ENCODE assay signal across 9 mouse cellular contexts in the genomic region with DNA sequence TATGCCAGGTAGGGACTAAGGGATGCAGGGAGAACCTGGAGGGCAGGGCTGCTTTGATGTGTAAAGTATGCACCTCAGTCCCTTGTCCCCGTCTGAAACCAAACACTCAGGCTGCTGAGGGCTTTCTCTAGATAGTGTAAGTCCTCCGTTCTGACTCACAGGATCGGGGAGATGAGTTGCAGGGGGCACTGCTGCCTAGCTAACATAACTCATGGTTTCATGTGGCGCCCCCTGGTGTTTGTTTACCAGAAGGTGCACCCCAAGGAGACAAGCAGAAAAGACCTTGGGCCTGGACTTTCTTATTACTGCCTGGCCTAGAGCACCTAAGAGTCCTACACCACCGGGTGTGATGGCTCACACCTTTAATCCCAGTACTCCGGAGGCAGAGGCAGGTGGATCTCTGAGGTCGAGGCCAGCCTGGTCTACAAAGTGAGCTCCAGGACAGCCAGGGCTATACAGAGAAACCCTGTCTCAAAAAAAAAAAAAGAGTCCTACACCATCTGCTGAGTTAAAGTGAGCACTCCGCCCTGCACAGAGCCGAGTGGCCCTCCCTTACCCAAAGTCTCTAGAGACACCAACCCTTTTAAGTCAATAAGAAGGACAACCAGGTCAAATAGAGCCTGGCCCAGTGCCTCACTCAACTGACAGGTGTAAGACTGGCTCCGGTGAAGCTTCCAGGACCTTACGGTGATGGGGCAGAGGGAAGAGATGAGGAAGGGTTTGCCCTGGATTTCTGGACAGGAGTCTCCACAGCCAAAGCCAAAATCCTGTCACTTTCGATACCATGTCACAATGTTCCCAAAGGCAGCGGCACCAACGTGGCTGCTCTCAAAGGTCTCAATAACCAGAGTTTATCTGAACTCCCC. TPM values are rescaled to one million over a fixed set of nuclear protein-coding genes. Genes with fewer than 3 reads are reported as not detected.
DNase-seq lines count a peak whose midpoint lies in the region; ATAC-seq and TF ChIP-seq lines count a peak whose summit lies in the region.
"Had no signal": no experiment of that assay in that cellular context is flagged by ENCODE, and none has a peak within 500 bp of the region (broad histone marks: within the 10 kb centered on the region; RNA-seq: fewer than 3 reads in every experiment).

No protein-coding gene starts in this region.

- no peak overlapping the region for H3K4me2 ChIP-seq in heart, postnatal 0 days (ENCODE audit: low read depth, low read length)
- H3K4me2 ChIP-seq: embryonic facial prominence, embryonic 15.5 days had no signal

- H3K9ac ChIP-seq in heart, postnatal 0 days (replicated peaks; ENCODE audit: low read depth, low read length): no peak overlapping the region
- H3K9ac ChIP-seq: embryonic facial prominence, embryonic 15.5 days had no signal

- no peaks in the 10 kb centered on the region for H3K27me3 ChIP-seq in heart, postnatal 0 days (ENCODE audit: control insufficient read depth, insufficient read depth, low read length)
- H3K27me3 ChIP-seq in testis, adult 2 months (ENCODE audit: control insufficient read depth, insufficient read depth, low read length): no peaks in the 10 kb centered on the region
- H3K27me3 ChIP-seq: embryonic facial prominence, embryonic 15.5 days had no signal

- WGBS in heart, postnatal 0 days: 49% methylated on average over 14 of the region's 14 CpGs

- H3K36me3 ChIP-seq in heart, postnatal 0 days (replicated peaks; ENCODE audit: control insufficient read depth, insufficient read depth, low read length): no peaks in the 10 kb centered on the region
- no peaks in the 10 kb centered on the region for H3K36me3 ChIP-seq in testis, adult 2 months (ENCODE audit: control insufficient read depth, insufficient read depth, low read length)
- H3K36me3 ChIP-seq: embryonic facial prominence, embryonic 15.5 days had no signal

- no peak overlapping the region for H3K4me3 ChIP-seq in heart, postnatal 0 days (ENCODE audit: low read depth, low read length)
- H3K4me3 ChIP-seq in testis, adult 2 months (ENCODE audit: control insufficient read depth, low read depth, low read length): no peak overlapping the region
- H3K4me3 ChIP-seq: embryonic facial prominence, embryonic 15.5 days had no signal

- no peak for TF ChIP-seq EP300 in heart, postnatal 0 days (IDR thresholded peaks at IDR 0.05; ENCODE audit: low read depth)

- no peak overlapping the region for H3K27ac ChIP-seq in heart, postnatal 0 days (ENCODE audit: low read depth)
- no peak overlapping the region; the same call in 1 of the 2 replicates for H3K27ac ChIP-seq in testis, adult 2 months (ENCODE audit: control insufficient read depth, insufficient read depth, low read depth, low read length)
- H3K27ac ChIP-seq: embryonic facial prominence, embryonic 15.5 days had no signal

- TF ChIP-seq POLR2A in testis, adult 2 months (IDR thresholded peaks at IDR 0.05; ENCODE audit: control insufficient read depth, low read depth, low read length): no peak

- no peaks in the 10 kb centered on the region for H3K9me3 ChIP-seq in heart, postnatal 0 days (replicated peaks; ENCODE audit: control insufficient read depth, low read length)
- H3K9me3 ChIP-seq: embryonic facial prominence, embryonic 15.5 days had no signal

- no peak for DNase-seq in heart, postnatal 0 days (ENCODE audit: low spot score)
- DNase-seq in heart, adult 11 months: no peak
- DNase-seq in adrenal gland, adult 18-20 months (ENCODE audit: low spot score in 2 of 2): peak; percentile 31 to 49
- peak; percentile 40 to 46 for DNase-seq in heart, postnatal 14 days
- peak; percentile 73 for DNase-seq in lung, postnatal 10 days
- DNase-seq in urinary bladder, adult 2 months (ENCODE audit: low spot score): no peak

- intact Hi-C loops in heart, postnatal 14 days (cut with DNase I): no loop called here

- H3K4me1 ChIP-seq in heart, postnatal 0 days (ENCODE audit: control insufficient read depth, insufficient read depth): no peaks in the 10 kb centered on the region
- peaks cover 25% of the 10 kb centered on the region for H3K4me1 ChIP-seq in testis, adult 2 months (ENCODE audit: control insufficient read depth, insufficient read depth, low read length)

- no peak for ATAC-seq in heart, postnatal 0 days (ENCODE audit: insufficient read depth, low read depth)
- peak; percentile 70 for ATAC-seq in CD4-positive, CD25-positive, alpha-beta regulatory T cell, adult 4 months

- peak; percentile 44 for TF ChIP-seq CTCF in heart, postnatal 0 days (IDR thresholded peaks at IDR 0.05; ENCODE audit: low read depth)
- TF ChIP-seq CTCF in testis, adult 2 months (IDR thresholded peaks at IDR 0.05; ENCODE audit: control insufficient read depth, insufficient read depth, insufficient replicate concordance, low read depth, low read length): peak; percentile 70

RNA-seq across cellular contexts. Expression of a gene that starts 0.6 kb away (rescaled TPM):
- not detected in 2 replicates for total RNA-seq in heart, postnatal 0 days (2014; rRNA removed; ENCODE audit: low replicate concordance)
- 0.07 TPM in 1 of 2 replicates, not detected in the other for polyA plus RNA-seq in heart, postnatal 0 days (2015; fragmentation: Nextera tagmentation; extraction: Ambion mirVana)
- polyA plus RNA-seq in CD4-positive, CD25-positive, alpha-beta regulatory T cell, adult 4 months (2017; shearing (Covaris generic)): not detected
- not detected for total RNA-seq in adrenal gland, adult 18-20 months (2021)
- total RNA-seq in heart, postnatal 14 days (2021): not detected
- polyA plus RNA-seq in testis, adult 2 months (2012; rRNA removed): 6.8 and 10.1 TPM in 2 replicates
- not detected in 2 replicates for polyA plus RNA-seq in urinary bladder, adult 2 months (2012; rRNA removed)
- polyA plus RNA-seq: embryonic facial prominence, embryonic 15.5 days had no signal

RNA-seq across cellular contexts. Expression of a gene that starts 13.1 kb away (rescaled TPM):
- 4.1 and 6.6 TPM in 2 replicates for total RNA-seq in heart, postnatal 0 days (2014; rRNA removed; ENCODE audit: low replicate concordance)
- polyA plus RNA-seq in heart, postnatal 0 days (2015; fragmentation: Nextera tagmentation; extraction: Ambion mirVana): 2.2 TPM in 2 replicates
- 10 to 100 TPM in 1 of 2 experiments, 1 to 10 TPM in 1; 8.2 to 10.6 TPM for polyA plus RNA-seq in CD4-positive, CD25-positive, alpha-beta regulatory T cell, adult 4 months (2017; shearing (Covaris generic))
- 1 to 10 TPM; 3.3 to 4.1 TPM for total RNA-seq in adrenal gland, adult 18-20 months (2021)
- 1 to 10 TPM; 3.5 to 3.9 TPM for total RNA-seq in heart, postnatal 14 days (2021)
- 23.7 and 35.2 TPM in 2 replicates for polyA plus RNA-seq in testis, adult 2 months (2012; rRNA removed)
- polyA plus RNA-seq in urinary bladder, adult 2 months (2012; rRNA removed): 3.0 and 5.1 TPM in 2 replicates

RNA-seq across cellular contexts. Expression of a gene that starts 21.6 kb away (rescaled TPM):
- total RNA-seq in heart, postnatal 0 days (2014; rRNA removed; ENCODE audit: low replicate concordance): 301 and 362 TPM in 2 replicates
- polyA plus RNA-seq in heart, postnatal 0 days (2015; fragmentation: Nextera tagmentation; extraction: Ambion mirVana): 145 and 147 TPM in 2 replicates
- polyA plus RNA-seq in CD4-positive, CD25-positive, alpha-beta regulatory T cell, adult 4 months (2017; shearing (Covaris generic)): 10 to 100 TPM in 1 of 2 experiments, 1 to 10 TPM in 1; 10.0 to 18.7 TPM
- total RNA-seq in adrenal gland, adult 18-20 months (2021): 100 to 1,000 TPM; 171 to 177 TPM
- 100 to 1,000 TPM; 150 to 151 TPM for total RNA-seq in heart, postnatal 14 days (2021)
- polyA plus RNA-seq in testis, adult 2 months (2012; rRNA removed): 215 and 247 TPM in 2 replicates
- polyA plus RNA-seq in urinary bladder, adult 2 months (2012; rRNA removed): 137 and 140 TPM in 2 replicates

RNA-seq across cellular contexts. Expression of a gene that starts 31.6 kb away (rescaled TPM):
- total RNA-seq in heart, postnatal 0 days (2014; rRNA removed; ENCODE audit: low replicate concordance): 26.3 and 44.3 TPM in 2 replicates
- 7.0 and 8.2 TPM in 2 replicates for polyA plus RNA-seq in heart, postnatal 0 days (2015; fragmentation: Nextera tagmentation; extraction: Ambion mirVana)
- polyA plus RNA-seq in CD4-positive, CD25-positive, alpha-beta regulatory T cell, adult 4 months (2017; shearing (Covaris generic)): 1 to 10 TPM; 4.9 to 6.6 TPM
- total RNA-seq in adrenal gland, adult 18-20 months (2021): 1 to 10 TPM; 5.8 to 6.0 TPM
- total RNA-seq in heart, postnatal 14 days (2021): 10 to 100 TPM in 1 of 2 experiments, 1 to 10 TPM in 1; 3.9 to 14.1 TPM
- 8.7 and 8.9 TPM in 2 replicates for polyA plus RNA-seq in testis, adult 2 months (2012; rRNA removed)
- polyA plus RNA-seq in urinary bladder, adult 2 months (2012; rRNA removed): 1.3 and 2.2 TPM in 2 replicates

RNA-seq across cellular contexts. Expression of a gene that starts 37.4 kb away (rescaled TPM):
- 90.4 and 94.8 TPM in 2 replicates for total RNA-seq in heart, postnatal 0 days (2014; rRNA removed; ENCODE audit: low replicate concordance)
- polyA plus RNA-seq in heart, postnatal 0 days (2015; fragmentation: Nextera tagmentation; extraction: Ambion mirVana): 43.1 and 63.4 TPM in 2 replicates
- 10 to 100 TPM in 1 of 2 experiments, 1 to 10 TPM in 1; 9.6 to 10.3 TPM for polyA plus RNA-seq in CD4-positive, CD25-positive, alpha-beta regulatory T cell, adult 4 months (2017; shearing (Covaris generic))
- 10 to 100 TPM; 13.3 to 17.6 TPM for total RNA-seq in adrenal gland, adult 18-20 months (2021)
- 10 to 100 TPM; 22.0 to 28.0 TPM for total RNA-seq in heart, postnatal 14 days (2021)
- 6.4 and 6.5 TPM in 2 replicates for polyA plus RNA-seq in testis, adult 2 months (2012; rRNA removed)
- 22.0 and 27.2 TPM in 2 replicates for polyA plus RNA-seq in urinary bladder, adult 2 months (2012; rRNA removed)

Comparison
In these comparisons a context has a peak if more than half of its experiments do, and no peak if none do; other contexts are left out.
1. DNase-seq: peak in adrenal gland, adult 18-20 months (2 of 2), heart, postnatal 14 days (2 of 2) and lung, postnatal 10 days (single experiment); none in heart, postnatal 0 days (single experiment), heart, adult 11 months (single experiment) and urinary bladder, adult 2 months (single experiment).